Mouse (Mus musculus): Measurements from ENCODE around the gene Slc2a10.

Slc2a10 gene

DNA sequence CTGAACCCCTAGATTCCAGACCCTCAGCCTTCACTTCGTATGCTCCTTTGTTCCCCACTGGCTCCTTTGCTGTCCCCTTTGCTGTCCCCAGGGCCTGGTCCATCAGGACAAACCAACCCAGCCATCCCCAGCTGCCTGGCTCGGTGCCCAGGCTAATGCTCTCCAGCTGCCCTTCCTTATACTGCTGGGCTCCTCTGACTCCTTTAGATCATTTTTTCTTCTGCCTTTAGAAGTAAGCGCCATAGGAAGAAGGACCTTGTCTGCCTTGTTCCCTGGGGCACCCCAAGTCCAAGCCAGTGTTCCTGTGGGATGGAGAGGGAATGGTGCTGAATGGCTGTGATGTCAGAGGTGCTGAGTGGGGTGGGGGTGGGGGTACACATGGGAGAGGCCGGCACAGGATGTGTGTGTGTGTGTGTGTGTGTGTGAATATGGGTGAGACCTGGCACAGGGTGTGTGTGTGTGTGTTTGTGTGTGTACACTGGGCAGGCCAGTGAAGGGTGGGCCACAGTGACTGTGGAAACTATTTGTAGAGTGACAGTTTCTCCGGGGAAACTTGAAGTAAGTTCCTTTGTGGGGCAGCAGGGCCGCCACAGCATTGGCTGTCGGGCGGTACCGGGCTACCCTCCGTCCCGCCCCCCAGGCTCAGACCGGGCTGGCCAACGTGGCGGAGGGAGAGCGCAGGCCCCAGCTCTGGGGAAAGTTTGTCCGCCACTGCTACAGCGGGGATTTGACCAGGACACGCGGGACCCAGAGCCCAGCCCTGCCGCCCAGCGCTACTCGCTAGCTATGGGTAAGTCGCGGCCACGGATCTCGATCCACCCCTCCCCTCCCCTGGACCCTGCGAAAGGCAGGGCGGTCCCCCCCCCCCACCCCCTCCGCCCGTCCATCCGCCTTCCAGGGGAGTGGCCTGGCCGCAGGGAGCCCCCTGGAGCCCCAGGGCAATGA lies at the start of gene Slc2a10:
Slc2a10 (plus strand) TSS at position 529 of the 945 bp plus-strand sequence.
- peak; percentile 23 for DNase-seq

DNA sequence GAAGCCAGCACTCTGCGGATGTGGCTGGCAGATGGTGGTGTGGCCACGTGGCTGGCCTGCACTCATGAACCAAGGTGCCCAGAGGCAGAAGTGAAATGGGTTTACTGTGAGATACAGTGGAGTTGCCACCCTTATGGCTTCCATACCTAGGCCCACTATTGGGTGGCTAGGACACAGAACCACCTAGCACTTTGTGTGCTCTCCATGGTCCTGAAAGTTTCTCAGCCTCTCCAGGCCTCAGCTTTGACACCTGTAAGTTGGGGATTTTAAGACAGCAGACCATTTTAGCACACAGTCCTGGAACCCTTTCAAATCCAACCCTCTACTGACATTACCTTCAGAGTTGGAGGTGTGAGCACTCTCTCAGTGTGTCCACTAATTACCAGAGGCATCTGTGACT lies 46.9 kb upstream of the Slc2a10 start:
- DNase-seq = no peak

DNA sequence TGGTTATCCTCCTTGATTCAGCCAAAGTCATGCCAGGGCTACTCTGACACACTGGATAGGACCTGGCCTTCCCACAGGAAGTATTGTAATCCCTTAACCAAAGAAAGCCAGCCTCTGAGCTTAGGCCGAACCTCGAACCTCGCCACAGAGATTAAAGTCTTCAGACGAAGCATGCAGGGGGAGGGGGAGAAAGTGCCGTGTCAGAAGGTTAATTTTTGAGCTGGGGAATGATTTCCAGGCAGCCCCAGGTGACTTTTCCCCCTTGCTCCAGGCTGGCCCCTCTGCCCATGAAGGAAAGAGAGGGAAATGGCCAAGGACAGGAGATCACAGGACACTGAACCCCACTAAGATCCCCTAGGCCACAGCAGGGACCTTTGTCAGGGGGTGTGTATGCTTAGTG lies 45.4 kb upstream of the Slc2a10 start:
- peak; percentile 59 for DNase-seq

DNA sequence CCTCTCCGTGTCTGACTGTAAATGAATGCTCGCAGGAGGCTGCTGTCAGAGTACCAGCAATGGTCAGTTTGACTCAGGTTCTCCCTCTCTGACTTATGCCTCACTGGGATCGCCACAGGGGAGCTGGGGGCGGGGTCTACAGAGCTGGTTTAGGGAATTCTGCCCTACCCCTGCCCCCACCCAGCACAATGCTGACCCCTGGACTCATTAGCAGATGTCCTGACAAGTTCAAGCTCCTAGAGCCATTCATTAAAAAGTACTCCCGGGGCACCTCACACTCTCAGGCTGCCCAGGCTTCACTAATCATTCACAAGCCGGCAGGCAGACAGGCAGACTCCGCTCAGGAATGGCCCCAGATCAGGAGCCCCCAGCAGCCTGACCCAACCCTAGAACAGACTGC lies 43.9 kb upstream of the Slc2a10 start:
- peak; percentile 85 for DNase-seq

DNA sequence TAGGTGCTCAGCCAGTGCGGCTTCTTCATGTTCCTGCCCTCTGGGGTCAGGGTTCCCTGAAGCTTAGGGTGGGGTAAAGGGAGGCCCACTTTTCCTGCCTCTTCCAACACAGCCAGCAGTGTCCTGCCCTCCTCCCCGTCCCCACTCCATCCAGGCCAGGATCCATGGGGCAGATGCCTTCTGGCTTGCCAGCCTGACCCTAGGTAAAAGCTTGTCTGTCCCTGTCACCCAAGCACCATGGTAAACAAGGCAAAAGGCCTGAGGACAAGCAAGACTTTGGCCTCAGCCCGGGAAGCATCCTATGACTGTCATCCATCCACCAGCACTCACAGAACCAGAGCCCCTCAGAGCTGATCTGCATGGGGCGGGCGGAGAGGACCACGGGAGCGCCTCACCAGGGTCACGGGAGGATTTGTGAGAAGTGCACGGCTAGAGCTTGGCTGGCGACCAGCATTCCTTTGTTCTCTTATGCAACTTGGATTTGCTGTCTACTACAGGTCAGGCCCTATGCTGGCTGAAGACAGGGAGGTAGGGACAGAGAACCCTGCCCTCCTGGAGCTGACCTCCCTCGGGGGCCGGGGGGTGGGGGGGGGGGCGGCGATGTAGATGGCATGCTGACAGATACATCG lies 35.6 kb upstream of the Slc2a10 start:
- peak; percentile 81 for DNase-seq

DNA sequence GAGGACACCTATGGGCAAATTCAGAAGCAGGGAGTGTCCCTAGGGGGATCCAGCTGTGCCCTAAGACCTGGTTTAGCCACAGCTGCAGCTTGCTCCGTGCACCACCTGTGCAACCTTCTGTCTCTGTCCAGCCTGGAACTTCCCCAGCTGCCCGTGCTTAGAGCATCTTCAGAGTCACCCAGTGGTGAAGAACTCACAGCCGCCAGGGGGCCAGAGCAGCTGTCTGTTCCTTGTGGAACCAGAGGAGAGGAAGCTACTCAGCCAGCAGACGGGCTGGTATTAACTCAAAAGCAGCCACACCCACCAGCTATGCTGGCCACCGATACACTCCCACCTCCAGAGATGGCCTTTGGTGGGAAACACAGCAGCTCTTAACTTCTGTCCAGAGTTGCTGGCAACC lies 33.4 kb upstream of the Slc2a10 start:
- no peak for DNase-seq

DNA sequence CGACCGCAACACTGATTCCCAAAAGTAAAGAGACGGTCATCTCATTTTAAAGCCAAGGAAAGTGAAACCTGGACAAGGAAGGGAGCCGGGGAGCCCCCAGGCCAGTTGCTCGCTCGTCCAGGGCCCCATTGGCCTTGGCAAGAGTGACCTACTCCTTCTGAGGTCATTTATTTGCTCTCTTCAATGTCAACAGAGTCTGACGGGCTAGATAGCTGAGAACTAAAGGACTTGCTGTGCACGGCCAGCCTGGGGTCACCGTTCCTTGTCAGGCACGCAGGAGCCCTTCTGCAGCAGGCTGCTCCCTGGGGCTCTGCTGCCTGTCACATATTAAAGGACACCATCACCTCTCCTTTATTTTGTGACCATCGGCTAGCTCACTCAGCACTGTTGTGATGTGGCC lies 31.6 kb upstream of the Slc2a10 start:
- DNase-seq = no peak

DNA sequence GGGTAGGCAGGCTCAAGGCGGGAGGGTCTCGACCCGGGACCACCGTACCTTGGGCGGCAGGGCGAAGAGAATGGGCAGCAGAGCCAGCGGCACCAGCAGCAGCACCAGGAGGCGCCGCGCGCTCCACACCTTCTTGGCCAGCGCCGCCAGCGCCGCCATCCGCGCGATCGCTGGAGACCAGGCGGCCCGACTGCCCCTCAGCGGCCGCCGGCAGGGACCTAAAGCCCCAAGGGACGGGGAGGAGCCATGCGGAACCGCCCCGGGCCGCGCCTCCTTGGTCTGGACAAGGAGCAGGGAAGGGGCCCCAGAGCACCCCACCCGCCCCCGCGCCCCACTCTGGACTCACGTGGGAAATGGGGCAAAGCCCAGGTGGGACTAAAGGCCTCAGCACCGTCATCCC lies 30.6 kb upstream of the Slc2a10 start, which contains the start of gene Slc13a3:
Slc13a3 (minus strand) TSS at position 228 of the 400 bp plus-strand sequence.
- DNase-seq = peak; percentile 77

DNA sequence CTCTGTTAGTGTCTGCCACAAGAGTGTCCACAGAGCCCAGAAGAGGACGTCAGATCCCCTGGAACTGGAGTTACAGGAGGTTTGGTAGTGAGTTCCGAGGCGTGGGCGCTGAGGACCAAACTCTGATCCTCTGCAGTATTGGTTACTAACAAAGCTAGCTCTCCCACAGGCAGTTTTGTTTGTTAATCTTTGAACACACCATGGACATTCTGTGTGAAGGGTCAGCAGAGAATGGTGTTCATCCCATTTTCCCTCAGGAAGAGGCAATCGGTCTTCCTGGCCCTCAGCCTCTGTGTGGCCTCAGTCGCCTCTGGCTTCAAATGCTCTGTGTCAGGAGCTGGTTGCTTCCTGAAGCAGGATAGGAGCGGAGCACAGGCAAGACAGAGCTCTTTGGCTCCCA lies 28.2 kb upstream of the Slc2a10 start:
- DNase-seq = peak; percentile 18

DNA sequence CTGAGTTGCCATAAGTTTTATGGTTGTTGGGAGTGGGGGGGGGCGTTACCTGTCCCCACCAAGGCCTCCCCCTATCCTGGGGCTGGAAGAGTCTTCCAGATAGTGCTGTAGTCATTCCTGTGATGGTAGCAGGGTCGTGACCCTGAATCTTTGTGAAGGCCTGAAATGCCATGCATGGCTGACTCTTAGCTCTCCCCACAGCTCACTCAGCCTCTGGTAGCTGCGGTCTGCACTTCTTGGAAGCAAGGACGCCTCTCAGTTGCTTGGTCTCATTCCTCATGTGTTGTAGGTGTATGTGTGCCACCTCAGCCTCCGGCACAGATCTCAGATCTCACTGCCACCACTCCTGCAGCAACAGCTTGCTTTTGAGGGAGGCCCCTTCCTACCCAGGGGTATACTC lies 27.7 kb upstream of the Slc2a10 start:
- no peak for DNase-seq

DNA sequence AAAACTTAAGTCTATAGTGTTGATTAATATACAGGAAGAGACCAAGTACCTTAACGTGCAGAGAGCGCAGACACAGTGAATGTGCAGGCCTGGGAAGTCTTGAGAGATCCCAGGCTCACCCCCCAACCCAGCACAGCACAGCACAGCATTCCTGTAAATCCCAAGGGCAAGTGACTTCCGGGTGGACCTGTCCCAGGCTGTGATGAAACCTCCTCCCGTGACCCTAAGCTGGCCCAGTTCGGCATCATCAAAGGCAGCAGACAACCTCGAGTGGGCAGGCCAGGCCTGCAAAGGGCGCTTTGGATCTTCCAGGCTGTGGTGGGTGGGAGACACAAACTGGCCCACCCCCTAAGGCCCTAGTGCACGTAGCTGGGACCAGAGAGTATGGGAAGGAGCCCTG lies 21.6 kb upstream of the Slc2a10 start:
- DNase-seq = no peak

DNA sequence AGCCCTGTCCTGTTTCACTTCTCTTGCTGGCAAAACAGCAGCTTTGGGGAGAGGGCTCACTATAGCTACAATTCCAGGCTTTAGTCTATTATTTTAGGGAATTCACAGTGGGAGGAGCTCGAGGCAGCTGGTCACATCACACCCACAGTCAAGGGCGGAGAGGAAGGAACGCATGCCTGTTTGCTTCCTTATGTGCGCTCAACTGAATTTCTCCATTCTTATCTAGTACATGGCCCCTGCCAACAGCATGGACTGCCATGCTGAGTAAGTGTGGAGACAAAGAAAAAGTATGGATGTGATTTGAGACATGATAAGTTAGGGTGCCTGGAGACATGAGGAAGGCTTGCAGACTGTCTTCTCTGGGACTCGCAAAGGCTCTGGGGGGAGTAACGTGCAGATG lies 19.4 kb upstream of the Slc2a10 start:
- no peak for DNase-seq

DNA sequence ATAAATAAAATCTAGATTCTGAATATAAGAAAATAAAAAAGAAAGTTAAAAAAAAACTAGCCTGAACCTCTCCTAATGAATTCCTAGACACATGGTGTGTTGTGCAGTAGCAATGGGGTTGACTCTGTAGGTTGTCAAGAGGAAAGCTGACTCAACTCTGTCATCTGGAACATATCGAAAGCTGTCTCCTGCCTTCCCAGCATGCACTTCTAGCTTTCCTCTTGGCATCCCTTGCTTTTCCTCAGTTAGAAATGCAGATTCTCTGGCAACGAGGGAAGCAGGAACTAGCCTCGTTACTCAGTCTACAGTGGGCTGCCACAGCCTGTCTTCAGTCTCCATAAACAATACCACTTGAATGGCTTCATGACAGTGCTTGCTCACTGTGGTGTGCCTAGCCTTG lies 17.8 kb upstream of the Slc2a10 start:
- DNase-seq = no peak

DNA sequence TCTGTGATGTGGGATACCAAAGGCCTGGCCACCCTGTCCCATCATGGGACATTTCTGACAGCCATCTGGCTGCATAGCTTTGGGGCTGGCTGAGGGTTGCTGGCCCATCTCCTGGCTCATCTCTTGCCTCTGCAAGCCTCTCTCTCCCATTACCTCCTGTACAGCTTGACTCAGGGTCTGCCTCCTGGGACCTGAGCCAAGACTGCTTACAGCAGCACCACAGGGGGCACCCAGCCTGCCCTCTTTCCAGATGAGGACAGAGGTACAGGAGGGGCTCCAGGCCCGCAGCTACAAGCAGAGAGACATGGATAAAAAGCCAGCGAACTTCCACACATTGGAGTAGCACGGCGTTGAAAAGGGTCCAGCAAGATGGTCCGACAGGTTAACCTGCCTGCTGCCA lies 17.2 kb upstream of the Slc2a10 start:
- no peak for DNase-seq

DNA sequence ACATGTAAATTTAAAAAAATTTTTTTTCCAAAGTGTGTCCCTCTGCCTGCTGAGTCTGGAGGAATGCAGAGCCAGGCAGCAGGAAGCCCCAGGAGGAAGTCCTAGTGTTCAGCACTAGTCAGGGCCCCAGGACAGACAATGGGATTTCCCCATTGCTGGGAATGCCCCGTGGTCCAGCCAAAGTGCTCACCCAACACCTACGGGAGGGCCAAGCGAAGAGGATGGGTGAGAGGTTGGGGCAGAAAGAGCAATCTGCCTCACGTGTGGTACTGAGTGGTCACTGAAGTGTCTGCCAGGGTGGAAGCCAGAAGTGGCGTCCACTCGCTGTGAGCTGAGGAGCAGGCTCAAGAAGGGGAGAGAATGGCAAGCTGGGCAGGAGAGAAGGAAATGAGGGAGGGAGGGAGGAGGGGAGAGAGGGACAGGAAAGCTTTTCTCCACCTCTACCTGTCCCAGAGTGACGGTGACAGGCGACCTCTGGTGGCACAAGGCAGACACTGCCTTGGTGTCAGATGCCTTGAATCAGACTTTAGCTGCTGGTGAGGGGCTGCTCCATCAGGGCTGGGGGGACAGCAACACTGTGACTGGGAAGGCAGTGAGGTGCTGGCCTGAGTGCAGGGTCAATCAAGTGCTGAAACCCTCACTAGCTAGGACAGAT lies 16.6 kb upstream of the Slc2a10 start:
- peak; percentile 62 for DNase-seq

DNA sequence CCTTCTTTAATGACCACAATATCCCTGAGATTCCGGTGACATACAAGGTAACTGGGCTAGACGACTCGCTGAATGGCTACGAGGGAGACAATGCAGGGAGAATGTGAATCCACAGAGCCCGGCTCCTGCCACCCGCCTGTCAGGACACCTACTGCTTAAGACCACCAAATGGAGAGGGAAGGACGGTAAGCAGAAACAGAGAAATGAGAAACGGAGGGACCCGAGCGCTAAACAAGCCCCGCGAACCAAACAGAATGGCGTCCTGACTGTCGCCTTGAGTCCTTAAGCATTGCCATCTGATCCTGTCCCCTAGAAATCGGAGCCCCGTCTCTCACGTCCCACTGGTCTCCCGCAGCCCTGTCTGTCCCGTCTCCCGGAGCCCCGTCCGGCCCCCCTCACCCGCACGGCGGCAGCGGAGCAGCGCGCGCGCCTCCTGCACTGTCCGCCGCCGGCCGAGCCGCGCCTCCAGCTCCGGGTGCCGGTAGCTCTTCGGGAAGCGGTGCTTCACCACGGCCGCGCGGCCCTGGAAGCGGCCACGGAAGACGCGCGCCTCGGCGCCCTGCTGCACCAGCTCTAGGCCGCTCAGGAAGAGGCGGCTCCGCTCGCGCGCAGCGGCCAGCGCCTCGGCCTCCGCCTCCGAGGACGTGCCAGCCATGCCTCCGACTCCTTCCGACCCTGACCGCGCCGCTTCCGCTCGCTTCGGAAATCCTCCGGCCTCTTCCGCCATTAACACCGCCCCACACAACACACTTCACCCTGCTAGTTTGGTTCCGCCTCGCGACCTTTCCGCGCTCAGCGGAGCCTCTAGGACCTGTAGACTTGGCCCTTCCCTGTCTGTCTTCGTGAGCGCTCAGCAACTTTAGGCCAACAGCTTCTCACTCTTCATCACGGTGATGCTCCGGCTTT lies 10.7 kb upstream of the Slc2a10 start, which contains the start of gene Trp53rka:
Trp53rka (minus strand) TSS at position 677 of the 906 bp plus-strand sequence.
- DNase-seq = peak; percentile 86

DNA sequence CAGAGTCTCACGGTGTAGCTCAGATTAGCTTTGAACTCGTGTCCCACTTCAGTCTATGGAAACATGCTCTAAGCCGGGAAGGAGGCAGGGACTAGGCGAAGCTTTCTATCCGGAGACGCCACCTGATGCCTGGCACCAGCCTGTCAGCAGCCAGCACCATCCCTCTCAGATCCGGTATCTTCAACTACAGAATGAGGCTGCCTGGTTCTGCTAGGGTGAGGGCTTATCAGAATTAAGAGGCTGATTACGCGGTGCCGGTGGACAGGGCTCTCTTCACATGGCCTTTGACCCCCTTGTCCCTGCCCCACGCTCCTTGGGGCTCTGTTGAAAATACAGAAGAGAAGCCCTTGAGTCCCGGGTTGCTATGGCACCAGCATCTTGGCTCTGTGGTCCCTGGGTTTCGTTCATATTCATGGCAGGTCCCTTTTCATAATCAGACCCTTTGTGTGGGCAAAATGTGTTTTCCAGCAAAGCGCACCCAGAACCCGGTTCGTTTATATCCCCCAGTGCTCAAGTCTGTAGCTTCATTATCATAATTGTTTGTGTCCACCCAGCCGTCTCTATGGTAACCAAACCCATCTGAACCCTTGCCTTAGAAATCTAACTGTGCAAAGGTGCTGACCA lies 9.9 kb upstream of the Slc2a10 start:
- peak; percentile 13 for DNase-seq

DNA sequence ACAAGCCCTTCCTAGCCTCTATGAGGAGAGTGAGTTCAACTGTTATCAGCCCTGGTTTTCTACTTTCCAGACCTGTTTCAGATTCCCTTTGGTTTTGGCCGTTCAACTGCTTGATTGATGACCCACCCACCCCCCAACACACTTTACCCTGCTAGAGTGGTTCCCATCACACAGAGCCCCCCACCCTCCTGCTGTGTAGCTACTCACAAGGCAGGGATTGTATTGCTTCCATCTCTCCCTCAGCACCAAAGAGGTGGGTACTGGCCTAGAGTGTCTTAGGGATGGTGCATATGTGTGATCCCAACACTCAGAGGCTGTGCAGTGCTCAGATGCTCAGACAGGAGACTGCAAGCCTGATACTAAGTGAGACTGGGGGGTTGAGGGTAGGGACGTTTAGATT lies 9.1 kb upstream of the Slc2a10 start:
- no peak for DNase-seq

DNA sequence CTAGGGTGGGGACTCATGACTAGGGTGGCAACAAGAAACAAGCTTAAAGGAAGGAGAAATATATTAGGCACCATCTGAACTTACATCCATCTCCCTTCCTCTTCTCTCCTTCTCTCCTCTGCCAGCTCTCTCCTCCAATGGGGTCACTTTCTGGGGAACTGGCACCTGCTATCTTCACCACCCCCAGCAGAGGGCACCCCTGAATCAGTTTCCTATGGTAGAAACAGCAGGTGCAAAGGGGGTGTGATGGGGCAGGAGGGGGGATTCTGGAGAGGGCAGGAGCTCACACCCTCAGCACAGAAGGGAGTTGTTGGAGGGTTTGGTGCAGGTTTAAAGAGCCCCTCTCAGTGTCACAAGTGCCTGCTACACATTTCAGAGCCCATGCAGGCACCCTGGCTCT lies 7.3 kb upstream of the Slc2a10 start:
- DNase-seq = peak; percentile 53

DNA sequence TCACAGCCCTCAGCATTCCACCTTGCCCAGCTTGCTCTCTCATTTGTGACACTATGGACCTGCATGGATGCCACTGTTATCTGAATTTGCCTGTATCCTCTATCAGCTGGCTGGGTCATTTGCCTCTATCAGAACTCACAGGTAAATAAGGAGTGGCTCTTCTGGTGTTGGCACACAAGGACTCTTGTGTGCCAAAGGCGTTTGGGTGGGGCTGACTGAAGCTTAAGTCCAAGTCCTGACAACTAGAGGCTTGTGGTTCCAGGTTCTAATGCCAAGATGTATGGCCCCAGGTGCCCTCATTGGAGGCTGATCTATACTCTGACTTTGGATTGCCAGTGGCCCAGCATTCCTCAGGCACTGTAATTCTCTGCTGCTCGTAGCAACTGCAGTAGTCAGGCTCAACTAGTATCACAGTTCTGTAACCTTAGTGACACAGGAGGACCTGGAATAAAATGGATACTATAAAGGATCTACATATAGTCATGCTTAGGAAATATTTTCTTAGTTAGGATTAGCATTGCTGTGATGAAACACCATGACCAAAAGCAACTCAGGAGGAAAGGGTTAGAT lies 5.8 kb upstream of the Slc2a10 start:
- DNase-seq = no peak

DNA sequence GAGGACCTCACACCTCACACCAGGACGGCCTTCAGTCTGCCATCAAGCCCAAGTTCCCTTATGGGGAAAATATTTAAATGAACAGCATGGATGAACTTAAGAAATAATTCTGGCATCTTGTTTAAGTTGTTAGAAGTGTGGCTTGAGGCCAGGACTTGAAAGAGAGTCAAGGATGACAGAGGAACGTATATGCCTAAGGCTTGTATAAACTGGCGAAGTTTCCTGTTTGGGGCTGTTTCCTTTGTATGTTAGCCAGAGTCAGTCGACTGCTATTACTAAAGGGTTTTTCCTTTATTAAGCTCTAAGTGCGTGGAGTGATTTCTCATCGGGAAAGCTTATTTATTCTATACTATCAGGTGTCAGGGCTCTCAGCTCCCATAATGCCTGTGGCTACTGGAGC lies 4.8 kb upstream of the Slc2a10 start:
- no peak for DNase-seq

DNA sequence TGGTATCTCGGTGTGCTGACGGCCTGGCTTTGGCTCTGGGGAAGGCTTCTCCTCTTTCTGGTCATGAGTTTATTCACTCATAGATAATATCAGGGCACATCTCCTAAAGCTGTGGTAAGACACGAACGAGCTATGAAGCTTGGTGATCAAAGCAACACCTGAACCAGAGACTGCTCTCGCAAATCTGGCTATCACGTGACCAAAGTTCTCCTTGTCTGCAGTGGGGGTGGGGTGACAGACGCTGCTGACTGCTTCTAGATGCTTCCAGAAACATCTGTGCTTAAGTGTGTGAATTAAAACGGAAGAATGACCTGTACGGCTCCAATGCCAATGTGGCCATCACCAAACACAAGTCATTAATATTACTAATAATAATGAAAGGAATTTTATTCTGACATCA lies 6.1 kb downstream of the Slc2a10 start:
- DNase-seq = no peak
